Mouse (Mus musculus) inflammation-experienced regulatory T-cells, adult 16 weeks (primary cell): ENCODE data around the gene Coa3. TPM values are rescaled to one million over a fixed set of nuclear protein-coding genes. Genes with fewer than 3 reads are reported as not detected.

Experiments
- polyA plus RNA-seq: library from polyadenylated mRNA; unstranded; fragments of 100-300 nt; shearing (Covaris generic); gene quantifications from one replicate; pipeline ENCODE4 v1.2.1, GENCODE M21; 2017

Coa3 gene
- 125 TPM for polyA plus RNA-seq

DNA sequence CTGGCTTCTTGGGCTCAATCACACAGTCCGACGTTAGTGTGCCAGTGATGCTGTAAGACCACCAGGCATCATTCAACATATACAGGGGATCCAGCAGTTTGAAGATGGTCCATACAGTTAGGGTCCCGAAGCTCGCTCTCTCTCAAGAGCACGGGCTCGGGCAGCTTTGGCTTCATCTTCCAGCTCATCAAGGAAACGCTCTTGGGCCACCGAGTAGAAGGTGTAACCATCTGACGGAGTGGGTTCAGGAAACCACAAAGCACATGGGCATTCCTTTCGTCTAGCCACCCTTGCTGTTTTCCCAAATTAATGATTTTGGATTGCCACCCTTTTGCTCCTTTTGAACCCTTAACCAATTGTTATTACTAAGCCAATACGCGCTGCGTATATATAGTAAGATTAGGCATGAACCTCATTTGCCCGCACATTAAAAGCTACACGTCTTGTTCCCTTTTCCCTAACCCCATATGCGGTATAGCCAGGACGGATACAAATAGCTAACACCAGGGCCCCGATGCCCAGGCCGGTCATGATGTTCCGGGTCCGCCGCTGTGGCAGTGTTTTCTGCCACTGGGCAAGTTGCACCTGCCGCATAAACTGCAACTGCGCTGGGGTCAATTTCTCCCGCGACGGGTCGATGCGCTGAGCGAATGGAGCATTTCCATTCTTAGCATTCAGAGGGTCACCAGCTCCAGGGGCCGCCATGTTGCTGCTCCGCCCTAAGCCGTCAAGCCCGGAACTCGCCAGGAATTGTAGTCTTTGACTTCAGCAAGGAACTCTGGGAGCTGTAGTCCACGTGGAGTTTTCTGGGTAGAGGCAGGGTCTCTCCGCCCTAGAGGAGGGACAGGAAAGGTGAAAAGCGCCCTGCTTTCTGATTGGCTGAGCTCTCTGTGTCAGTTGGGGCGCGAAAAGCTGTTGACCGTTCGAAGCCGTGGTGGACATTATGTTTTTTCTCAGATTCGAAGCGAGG, at the start of gene Coa3, which contains the start of gene Cntd1:
Gene Coa3, minus strand, starts transcription at position 892 of the 970 bp plus-strand sequence.
Gene Cntd1, plus strand, starts transcription at position 790 of the 970 bp plus-strand sequence.

GRCm38 (mm10) chr11:101324763-101325162, 45.8 kb upstream of the Coa3 start, which contains the start of gene Aoc2:
Aoc2 (plus strand) TSS chr11:101325063.

GRCm38 (mm10) chr11:101315665-101316500, 37.0 kb upstream of the Coa3 start, which contains the start of gene Psme3:
Psme3 (plus strand) TSS chr11:101316213.

GRCm38 (mm10) chr11:101302004-101302798, 23.3 kb upstream of the Coa3 start, which contains the start of gene Becn1:
Becn1 (minus strand) TSS chr11:101302286.

DNA sequence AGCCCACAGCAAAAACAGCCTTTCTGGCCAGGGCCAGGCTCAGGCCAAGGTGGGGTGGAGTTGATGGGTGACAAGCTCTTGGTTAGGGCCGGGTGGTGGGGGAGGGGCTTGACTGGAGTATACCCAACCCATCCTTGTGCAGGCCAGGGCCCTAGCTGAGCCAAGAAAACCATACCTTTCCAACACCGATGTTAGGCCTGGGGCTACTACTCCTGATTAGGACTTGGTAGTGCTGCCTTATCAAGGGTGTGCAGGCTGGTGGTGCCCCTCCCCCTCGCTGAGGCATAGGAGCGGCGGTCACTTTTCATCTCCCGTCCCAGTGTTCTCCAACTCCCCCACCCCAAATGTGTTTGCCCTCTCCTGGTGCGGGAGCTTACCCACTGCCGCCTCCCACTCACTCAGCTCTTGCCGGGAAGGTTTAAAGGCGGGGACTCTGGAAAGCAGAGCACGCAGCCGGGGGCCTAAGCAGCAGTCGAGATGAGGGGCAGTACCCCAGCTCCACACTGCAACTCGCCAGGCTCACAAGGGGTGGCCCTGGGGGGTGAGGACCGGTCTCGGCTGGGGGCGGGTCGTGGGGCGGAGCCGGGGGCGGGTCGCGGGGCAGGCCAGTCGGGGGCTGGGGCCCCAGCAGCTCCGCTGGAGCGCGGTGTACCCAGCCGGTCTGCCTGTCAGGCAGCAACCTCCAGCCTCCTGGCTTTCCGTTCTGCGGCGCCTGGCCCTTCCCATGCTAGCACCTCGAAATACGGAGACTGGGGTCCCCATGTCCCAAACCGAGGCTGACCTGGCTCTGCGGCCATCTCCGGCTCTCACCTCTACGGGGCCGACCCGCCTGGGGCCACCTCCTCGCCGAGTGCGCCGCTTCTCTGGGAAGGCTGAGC, 18.7 kb downstream of the Coa3 start, which contains the start of gene Wnk4:
Gene Wnk4, plus strand, starts transcription at position 620 of the 878 bp plus-strand sequence.

DNA sequence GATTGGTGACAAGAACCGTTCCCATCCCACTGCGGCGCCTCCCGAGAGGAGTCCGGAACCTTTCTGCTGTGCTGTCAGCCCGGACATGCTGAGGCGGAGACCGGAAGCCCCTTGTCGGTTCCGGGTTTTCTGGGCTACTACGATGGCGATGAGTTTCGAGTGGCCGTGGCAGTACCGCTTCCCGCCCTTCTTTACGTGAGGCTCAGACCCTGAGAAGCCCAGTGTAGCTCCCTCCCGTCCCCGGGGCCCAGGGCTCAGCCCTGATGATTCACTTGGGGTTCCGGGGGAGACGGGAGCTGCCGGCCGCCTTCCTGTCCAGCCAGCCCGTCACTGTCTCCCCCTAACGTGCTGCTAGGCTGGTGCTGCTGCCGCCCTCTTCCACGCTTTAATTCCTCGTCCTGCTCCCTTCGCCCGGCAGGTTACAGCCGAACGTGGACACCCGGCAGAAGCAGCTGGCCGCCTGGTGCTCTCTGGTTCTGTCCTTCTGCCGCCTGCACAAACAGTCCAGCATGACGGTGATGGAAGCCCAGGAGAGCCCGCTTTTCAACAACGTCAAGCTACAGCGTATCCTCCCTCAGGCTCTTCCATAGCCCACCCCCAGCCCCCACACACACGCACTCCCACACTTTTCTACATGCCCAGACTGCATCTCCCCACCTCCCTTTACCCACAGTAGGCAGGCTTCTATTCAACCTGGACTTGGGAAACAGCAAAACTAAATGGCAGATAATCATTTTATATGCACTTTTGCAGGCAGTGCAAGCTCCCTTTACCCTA, 25.1 kb downstream of the Coa3 start, which contains the start of gene Vps25:
Gene Vps25, plus strand, starts transcription at position 95 of the 777 bp plus-strand sequence.

GRCm38 (mm10) chr11:101245855-101246701, 32.8 kb downstream of the Coa3 start, which contains the start of gene Ramp2:
Ramp2 (plus strand) TSS chr11:101246028.

Other genes with a start within 250 kb of the Coa3 start
- gene Naglu, start 209.1 kb downstream of the Coa3 start, polyA plus RNA-seq, result 9.0 TPM
- 0.51 TPM for gene Hsd17b1, start 200.7 kb downstream of the Coa3 start, polyA plus RNA-seq
- gene Coasy, start 196.5 kb downstream of the Coa3 start, polyA plus RNA-seq, result 39.8 TPM
- gene Mlx, start 191.8 kb downstream of the Coa3 start, polyA plus RNA-seq, result 114 TPM
- 7.8 TPM for gene Psmc3ip, start 183.7 kb downstream of the Coa3 start, polyA plus RNA-seq
- 66.3 TPM for gene Retreg3, start 159.2 kb downstream of the Coa3 start, polyA plus RNA-seq
- 49.2 TPM for gene Tubg1, start 159.2 kb downstream of the Coa3 start, polyA plus RNA-seq
- gene Tubg2, start 123.2 kb downstream of the Coa3 start, polyA plus RNA-seq, result 4.6 TPM
- 0.16 TPM for gene Cntnap1, start 108.6 kb downstream of the Coa3 start, polyA plus RNA-seq
- not detected for gene Plekhh3, start 107.8 kb downstream of the Coa3 start, polyA plus RNA-seq
- 3.3 TPM for gene Ccr10, start 103.7 kb downstream of the Coa3 start, polyA plus RNA-seq
- 115 TPM for gene Ezh1, start 52.7 kb downstream of the Coa3 start, polyA plus RNA-seq
- not detected for gene Ramp2, start 33.1 kb downstream of the Coa3 start, polyA plus RNA-seq
- gene Vps25, start 25.4 kb downstream of the Coa3 start, polyA plus RNA-seq, result 152 TPM
- 6.4 TPM for gene Wnk4, start 18.5 kb downstream of the Coa3 start, polyA plus RNA-seq
- gene Cntd1, start 102 bp downstream of the Coa3 start, polyA plus RNA-seq, result 0.34 TPM
- gene Becn1, start 23.2 kb upstream of the Coa3 start, polyA plus RNA-seq, result 231 TPM
- gene Psme3, start 37.1 kb upstream of the Coa3 start, polyA plus RNA-seq, result 169 TPM
- 3.2 TPM for gene Aoc2, start 45.9 kb upstream of the Coa3 start, polyA plus RNA-seq
- not detected for gene Aoc3, start 51.5 kb upstream of the Coa3 start, polyA plus RNA-seq
- gene G6pc, start 88.4 kb upstream of the Coa3 start, polyA plus RNA-seq, result not detected
- gene Aarsd1, start 138.5 kb upstream of the Coa3 start, polyA plus RNA-seq, result 48.9 TPM
- gene Gm27029, start 145.7 kb upstream of the Coa3 start, polyA plus RNA-seq, result 0.45 TPM
- 13.4 TPM for gene Rundc1, start 146.0 kb upstream of the Coa3 start, polyA plus RNA-seq
- gene Ptges3l, start 146.2 kb upstream of the Coa3 start, polyA plus RNA-seq, result 1.7 TPM
- 299 TPM for gene Rpl27, start 163.2 kb upstream of the Coa3 start, polyA plus RNA-seq
- 186 TPM for gene Ifi35, start 169.3 kb upstream of the Coa3 start, polyA plus RNA-seq
- gene Rnd2, start 185.9 kb upstream of the Coa3 start, polyA plus RNA-seq, result not detected
- 0.34 TPM for gene Vat1, start 187.1 kb upstream of the Coa3 start, polyA plus RNA-seq